ENCODE assay signal across 20 mouse cellular contexts in genomic region chr13:59313725-59314330, GRCm38 (mm10).
"Had no signal": no experiment of that assay in that cellular context is flagged by ENCODE, and none has a peak within 500 bp of the region (broad histone marks: within the 10 kb centered on the region; RNA-seq: fewer than 3 reads in every experiment).

No protein-coding gene starts in this region.

- H3K4me1 ChIP-seq: heart, embryonic 10.5 days; heart, embryonic 12.5 days; hindbrain, embryonic 12.5 days; intestine, embryonic 15.5 days; liver, embryonic 13.5 days; liver, embryonic 15.5 days had no signal

- H3K9me3 ChIP-seq: heart, embryonic 10.5 days; heart, embryonic 12.5 days; hindbrain, embryonic 10.5 days; hindbrain, embryonic 12.5 days; intestine, embryonic 15.5 days; limb, embryonic 10.5 days; limb, embryonic 12.5 days; liver, embryonic 13.5 days; liver, embryonic 15.5 days had no signal

- H3K4me2 ChIP-seq: heart, embryonic 12.5 days; hindbrain, embryonic 12.5 days; hindbrain, embryonic 14.5 days; intestine, embryonic 15.5 days; limb, embryonic 12.5 days; liver, embryonic 11.5 days; liver, embryonic 13.5 days; liver, embryonic 15.5 days had no signal

- H3K27me3 ChIP-seq: heart, embryonic 12.5 days; hindbrain, embryonic 12.5 days; intestine, embryonic 15.5 days; limb, embryonic 12.5 days; liver, embryonic 13.5 days; liver, embryonic 15.5 days had no signal

- H3K9ac ChIP-seq: heart, embryonic 12.5 days; hindbrain, embryonic 12.5 days; hindbrain, embryonic 14.5 days; intestine, embryonic 15.5 days; limb, embryonic 12.5 days; liver, embryonic 13.5 days; liver, embryonic 15.5 days; liver, postnatal 0 days had no signal

- H3K27ac ChIP-seq: heart, adult 2 months; heart, embryonic 10.5 days; hindbrain, embryonic 10.5 days; hindbrain, embryonic 12.5 days; hindbrain, embryonic 14.5 days; intestine, embryonic 15.5 days; layer of hippocampus, adult 2 months; left cerebral cortex, adult 2 months; limb, embryonic 10.5 days; limb, embryonic 12.5 days; liver, embryonic 13.5 days; liver, embryonic 15.5 days had no signal

- ATAC-seq: hindbrain, embryonic 16.5 days; inflammation-experienced regulatory T-cells, adult 6 months; intestine, embryonic 15.5 days; intestine, postnatal 0 days; liver, postnatal 0 days had no signal

- H3K4me3 ChIP-seq: heart, adult 2 months; heart, embryonic 10.5 days; heart, embryonic 12.5 days; hindbrain, embryonic 10.5 days; hindbrain, embryonic 12.5 days; intestine, embryonic 15.5 days; layer of hippocampus, adult 2 months; left cerebral cortex, adult 2 months; limb, embryonic 10.5 days; limb, embryonic 12.5 days; liver, embryonic 13.5 days; liver, embryonic 15.5 days had no signal

- DNase-seq: gastrocnemius, postnatal 36 days; heart, adult 11 months; heart, adult 2 months; liver, embryonic 13.5 days had no signal

- H3K36me3 ChIP-seq: heart, embryonic 10.5 days; heart, embryonic 12.5 days; hindbrain, embryonic 10.5 days; hindbrain, embryonic 12.5 days; intestine, embryonic 15.5 days; limb, embryonic 10.5 days; limb, embryonic 12.5 days; liver, embryonic 13.5 days; liver, embryonic 15.5 days had no signal
